Mouse (Mus musculus): ENCODE measurements around the gene Baz2b. TPM values are rescaled to one million over a fixed set of nuclear protein-coding genes. Genes with fewer than 3 reads are reported as not detected.

The Baz2b gene
- polyA plus RNA-seq, 1 experiment from 2014 or later, result 38.1 TPM

- in situ Hi-C loops (cut with MboI; ENCODE audit: low pct_unique_long_range_greater_than_20kb), result no loop called here
- POLR2A ChIA-PET, result interaction anchor here (0.9 kb wide), 1 partner anchor 9 kb away, joined by 3 read pairs; no protein-coding TSS in a partner anchor
- TF ChIP-seq CTCF (IDR thresholded peaks at IDR 0.05), result no peak
- CTCF ChIA-PET, result interaction anchor here (1.9 kb wide), 1 partner anchor 22 kb away, joined by 7 read pairs; no protein-coding TSS in a partner anchor
- no peak for ATAC-seq
- no peak for DNase-seq (ENCODE audit: low read depth, low spot score)
- no peaks in the 10 kb centered on the region for H3K27me3 ChIP-seq
These were observed 185.9 kb downstream of the Baz2b start for GRCm38 (mm10) chr2:60023777-60024176.

GRCm38 (mm10) chr2:60021556-60021955, 188.1 kb downstream of the Baz2b start:
- ChIA-PET POLR2A (interaction anchor here (0.7 kb wide), 2 partner anchors 15 to 26 kb away, joined by 3 to 5 read pairs; no protein-coding TSS in a partner anchor), CTCF (interaction anchor here (0.7 kb wide), 1 partner anchor 105 kb away, joined by 3 read pairs; no protein-coding TSS in a partner anchor)
- no peak for DNase-seq (ENCODE audit: low read depth, low spot score)
- H3K27me3 ChIP-seq, result no peaks in the 10 kb centered on the region
- ATAC-seq, result no peak
- in situ Hi-C loops (cut with MboI; ENCODE audit: low pct_unique_long_range_greater_than_20kb), result no loop called here
- no peak for TF ChIP-seq CTCF (IDR thresholded peaks at IDR 0.05)

- no peak for TF ChIP-seq CTCF (IDR thresholded peaks at IDR 0.05)
- ATAC-seq (no peak), DNase-seq (ENCODE audit: low read depth, low spot score) (no peak)
- POLR2A ChIA-PET, result interaction anchor here (0.6 to 0.7 kb wide), 2 partner anchors 15 to 98 kb away, joined by 3 to 4 read pairs; no protein-coding TSS in a partner anchor
- CTCF ChIA-PET, result no interaction called here
- in situ Hi-C loops (cut with MboI; ENCODE audit: low pct_unique_long_range_greater_than_20kb), result no loop called here
- H3K27me3 ChIP-seq, result no peaks in the 10 kb centered on the region
These were observed 188.5 kb downstream of the Baz2b start for GRCm38 (mm10) chr2:60021138-60021537.

GRCm38 (mm10) chr2:60019546-60020250, 189.9 kb downstream of the Baz2b start:
- POLR2A ChIA-PET, result no interaction called here
- ATAC-seq, result no peak

GRCm38 (mm10) chr2:60018875-60019501, 190.7 kb downstream of the Baz2b start:
- CTCF ChIA-PET, result interaction anchor here (1.7 kb wide), 1 partner anchor 27 kb away, joined by 5 read pairs; no protein-coding TSS in a partner anchor
- H3K27me3 ChIP-seq, result no peaks in the 10 kb centered on the region
- TF ChIP-seq CTCF (IDR thresholded peaks at IDR 0.05), result no peak
- ATAC-seq (no peak), DNase-seq (ENCODE audit: low read depth, low spot score) (no peak)
- POLR2A ChIA-PET, result no interaction called here
- in situ Hi-C loops (cut with MboI; ENCODE audit: low pct_unique_long_range_greater_than_20kb), result no loop called here

More at GRCm38 (mm10) chr2:60019546-60020250, 189.9 kb downstream of the Baz2b start:
- in situ Hi-C loops (cut with MboI; ENCODE audit: low pct_unique_long_range_greater_than_20kb), result no loop called here
- no peak for TF ChIP-seq CTCF (IDR thresholded peaks at IDR 0.05)
- CTCF ChIA-PET, result interaction anchor here (1.7 kb wide), 1 partner anchor 26 kb away, joined by 5 read pairs; no protein-coding TSS in a partner anchor
- DNase-seq (ENCODE audit: low read depth, low spot score), result no peak
- H3K27me3 ChIP-seq, result no peaks in the 10 kb centered on the region

GRCm38 (mm10) chr2:60011526-60011925, 198.1 kb downstream of the Baz2b start:
- CTCF ChIA-PET, result interaction anchor here (1.2 kb wide), 1 partner anchor 17 kb away, joined by 3 read pairs; no protein-coding TSS in a partner anchor
- DNase-seq (ENCODE audit: low read depth, low spot score) (no peak), ATAC-seq (no peak)
- POLR2A ChIA-PET, result no interaction called here
- TF ChIP-seq CTCF (IDR thresholded peaks at IDR 0.05), result no peak
- no peaks in the 10 kb centered on the region for H3K27me3 ChIP-seq
- in situ Hi-C loops (cut with MboI; ENCODE audit: low pct_unique_long_range_greater_than_20kb), result no loop called here

GRCm38 (mm10) chr2:60003665-60004045, 206.0 kb downstream of the Baz2b start:
- no peak for TF ChIP-seq CTCF (IDR thresholded peaks at IDR 0.05)
- DNase-seq (ENCODE audit: low read depth, low spot score) (no peak), ATAC-seq (no peak)
- in situ Hi-C loops (cut with MboI; ENCODE audit: low pct_unique_long_range_greater_than_20kb), result no loop called here
- CTCF ChIA-PET, result no interaction called here
- POLR2A ChIA-PET, result no interaction called here
- no peaks in the 10 kb centered on the region for H3K27me3 ChIP-seq

- DNase-seq (ENCODE audit: low read depth, low spot score) (no peak), ATAC-seq (no peak)
- POLR2A ChIA-PET, result no interaction called here
- no peaks in the 10 kb centered on the region for H3K27me3 ChIP-seq
- CTCF ChIA-PET, result no interaction called here
- in situ Hi-C loops (cut with MboI; ENCODE audit: low pct_unique_long_range_greater_than_20kb), result no loop called here
- no peak for TF ChIP-seq CTCF (IDR thresholded peaks at IDR 0.05)
These were observed 206.5 kb downstream of the Baz2b start for GRCm38 (mm10) chr2:60003038-60003664.

GRCm38 (mm10) chr2:60000268-60000667, 209.4 kb downstream of the Baz2b start:
- POLR2A ChIA-PET, result no interaction called here
- CTCF ChIA-PET, result no interaction called here
- in situ Hi-C loops (cut with MboI; ENCODE audit: low pct_unique_long_range_greater_than_20kb), result no loop called here
- no peak for TF ChIP-seq CTCF (IDR thresholded peaks at IDR 0.05)
- H3K27me3 ChIP-seq, result no peaks in the 10 kb centered on the region
- ATAC-seq, result no peak
- DNase-seq (ENCODE audit: low read depth, low spot score), result no peak

- H3K27me3 ChIP-seq, result no peaks in the 10 kb centered on the region
- no peak for DNase-seq (ENCODE audit: low read depth, low spot score)
- TF ChIP-seq CTCF (IDR thresholded peaks at IDR 0.05), result no peak
- no peak for ATAC-seq
- in situ Hi-C loops (cut with MboI; ENCODE audit: low pct_unique_long_range_greater_than_20kb), result no loop called here
- CTCF ChIA-PET, result no interaction called here
- POLR2A ChIA-PET, result no interaction called here
These were observed 212.0 kb downstream of the Baz2b start for GRCm38 (mm10) chr2:59997479-59998228.

Measured in Patski (cell line).